Mouse (Mus musculus): ENCODE measurements around the gene Iqschfp. TPM values are rescaled to one million over a fixed set of nuclear protein-coding genes. Genes with fewer than 3 reads are reported as not detected.

Gene Iqschfp
- polyA plus RNA-seq, 1 experiment from 2014 or later = not detected

DNA sequence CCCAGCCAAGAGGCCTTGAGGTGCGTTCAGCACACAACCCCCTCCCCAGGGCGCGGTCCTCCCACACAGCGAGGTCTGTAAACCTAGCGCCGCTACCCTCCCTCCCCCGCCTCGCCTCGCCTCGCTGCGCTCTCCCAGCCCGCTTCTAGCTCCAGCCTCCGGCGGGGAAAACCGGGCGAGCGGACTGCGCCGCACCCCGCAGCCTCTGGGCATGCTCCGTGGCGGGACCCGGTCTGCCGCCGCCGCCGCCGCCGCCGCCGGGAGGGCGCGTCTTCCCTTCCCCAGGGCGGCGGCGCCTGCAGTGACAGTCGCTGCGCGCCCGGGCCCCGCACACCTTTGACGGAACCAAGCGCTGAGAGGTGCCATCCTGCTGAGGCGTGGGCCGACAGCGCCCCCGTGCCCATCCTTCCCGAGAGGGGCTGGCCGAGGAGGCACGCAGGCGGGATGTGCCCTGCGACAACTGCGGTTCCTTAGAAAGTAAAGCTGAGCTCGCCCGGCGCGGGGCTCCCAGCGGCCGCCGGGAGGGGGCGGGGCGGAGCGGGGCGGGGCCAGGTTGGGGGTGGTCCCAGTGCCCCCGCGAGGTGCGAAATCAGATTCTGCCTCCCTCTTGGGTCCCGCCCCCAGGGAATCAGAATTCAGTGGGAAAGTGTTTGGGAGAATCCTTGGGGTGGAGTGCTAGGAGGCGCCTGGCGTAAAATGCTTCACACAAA, 601.7 kb downstream of the Iqschfp start:
- Histone ChIP-seq H3K4me3 (ENCODE audit: low read depth, low read length) (peak overlapping the region; percentile 83), H3K36me3 (ENCODE audit: insufficient read depth, low read length) (no peaks in the 10 kb centered on the region), H3K4me1 (ENCODE audit: insufficient read depth, low read depth, low read length) (peaks cover 7% of the 10 kb centered on the region; the same call in 1 of the 2 replicates), H3K9me3 (ENCODE audit: low read length) (no peaks in the 10 kb centered on the region), H3K4me2 (replicated peaks; ENCODE audit: low read depth, low read length) (peak overlapping the region; percentile 92), H3K27me3 (replicated peaks; ENCODE audit: insufficient read depth, low read length) (no peaks in the 10 kb centered on the region), H3K9ac (replicated peaks; ENCODE audit: low read depth) (peak overlapping the region; percentile 88), H3K27ac (ENCODE audit: low read length) (peak overlapping the region; percentile 99)
- under 1% methylated on average over 40 of the region's 70 CpGs for WGBS
- ATAC-seq (peak; percentile 77), DNase-seq (ENCODE audit: low spot score) (peak; percentile 91)
- TF ChIP-seq EP300 (IDR thresholded peaks at IDR 0.05) (no peak), CTCF (IDR thresholded peaks at IDR 0.05) (peak; percentile 50)

- DNase-seq (ENCODE audit: low spot score) (peak; percentile 54), ATAC-seq (peak; percentile 6; the same call in 1 of the 2 replicates)
- peak overlapping the region; percentile 88 for H3K9ac ChIP-seq (replicated peaks; ENCODE audit: low read depth)
- under 1% methylated on average over 62 of the region's 68 CpGs for WGBS
- H3K4me3 ChIP-seq (ENCODE audit: low read depth, low read length) = peak overlapping the region; percentile 83
- H3K27ac ChIP-seq (ENCODE audit: low read length) = peak overlapping the region; percentile 99
- H3K27me3 ChIP-seq (replicated peaks; ENCODE audit: insufficient read depth, low read length) = no peaks in the 10 kb centered on the region
- peak overlapping the region; percentile 92 for H3K4me2 ChIP-seq (replicated peaks; ENCODE audit: low read depth, low read length)
- no peaks in the 10 kb centered on the region for H3K36me3 ChIP-seq (ENCODE audit: insufficient read depth, low read length)
- peaks cover 7% of the 10 kb centered on the region; the same call in 1 of the 2 replicates for H3K4me1 ChIP-seq (ENCODE audit: insufficient read depth, low read depth, low read length)
- no peak for TF ChIP-seq EP300 (IDR thresholded peaks at IDR 0.05)
- TF ChIP-seq CTCF (IDR thresholded peaks at IDR 0.05) = no peak
- no peaks in the 10 kb centered on the region for H3K9me3 ChIP-seq (ENCODE audit: low read length)
Measured at GRCm38 (mm10) chr3:68494296-68495095, 602.5 kb downstream of the Iqschfp start.

- H3K36me3 ChIP-seq (ENCODE audit: insufficient read depth, low read length) = no peaks in the 10 kb centered on the region
Measured at GRCm38 (mm10) chr3:68495096-68495735, 603.2 kb downstream of the Iqschfp start.

GRCm38 (mm10) chr3:68495736-68496242, 603.8 kb downstream of the Iqschfp start:
- peak overlapping the region; percentile 99; the same call in 1 of the 2 replicates for H3K27ac ChIP-seq (ENCODE audit: low read length)
- peaks cover 7% of the 10 kb centered on the region; the same call in 1 of the 2 replicates for H3K4me1 ChIP-seq (ENCODE audit: insufficient read depth, low read depth, low read length)
- peak overlapping the region; percentile 83 for H3K4me3 ChIP-seq (ENCODE audit: low read depth, low read length)
- peak overlapping the region; percentile 88; the same call in 1 of the 2 replicates for H3K9ac ChIP-seq (replicated peaks; ENCODE audit: low read depth)
- H3K36me3 ChIP-seq (ENCODE audit: insufficient read depth, low read length) = no peaks in the 10 kb centered on the region
- no peaks in the 10 kb centered on the region for H3K27me3 ChIP-seq (replicated peaks; ENCODE audit: insufficient read depth, low read length)
- 7% methylated on average over 9 of the region's 9 CpGs for WGBS
- DNase-seq (ENCODE audit: low spot score) = peak; percentile 50
- H3K9me3 ChIP-seq (ENCODE audit: low read length) = no peaks in the 10 kb centered on the region
- TF ChIP-seq EP300 (IDR thresholded peaks at IDR 0.05) (no peak), CTCF (IDR thresholded peaks at IDR 0.05) (no peak)
- peak overlapping the region; percentile 92 for H3K4me2 ChIP-seq (replicated peaks; ENCODE audit: low read depth, low read length)
- ATAC-seq = no peak

More at GRCm38 (mm10) chr3:68495096-68495735, 603.2 kb downstream of the Iqschfp start:
- H3K27me3 ChIP-seq (replicated peaks; ENCODE audit: insufficient read depth, low read length) = no peaks in the 10 kb centered on the region
- no peaks in the 10 kb centered on the region for H3K9me3 ChIP-seq (ENCODE audit: low read length)
- 3% methylated on average over 34 of the region's 38 CpGs for WGBS
- peak overlapping the region; percentile 88 for H3K9ac ChIP-seq (replicated peaks; ENCODE audit: low read depth)
- peak overlapping the region; percentile 99 for H3K27ac ChIP-seq (ENCODE audit: low read length)
- H3K4me3 ChIP-seq (ENCODE audit: low read depth, low read length) = peak overlapping the region; percentile 83
- ATAC-seq (peak; percentile 11), DNase-seq (ENCODE audit: low spot score) (peak; percentile 78)
- H3K4me2 ChIP-seq (replicated peaks; ENCODE audit: low read depth, low read length) = peak overlapping the region; percentile 92
- H3K4me1 ChIP-seq (ENCODE audit: insufficient read depth, low read depth, low read length) = peaks cover 7% of the 10 kb centered on the region; the same call in 1 of the 2 replicates
- TF ChIP-seq EP300 (IDR thresholded peaks at IDR 0.05) (no peak), CTCF (IDR thresholded peaks at IDR 0.05) (peak; percentile 43)

DNA sequence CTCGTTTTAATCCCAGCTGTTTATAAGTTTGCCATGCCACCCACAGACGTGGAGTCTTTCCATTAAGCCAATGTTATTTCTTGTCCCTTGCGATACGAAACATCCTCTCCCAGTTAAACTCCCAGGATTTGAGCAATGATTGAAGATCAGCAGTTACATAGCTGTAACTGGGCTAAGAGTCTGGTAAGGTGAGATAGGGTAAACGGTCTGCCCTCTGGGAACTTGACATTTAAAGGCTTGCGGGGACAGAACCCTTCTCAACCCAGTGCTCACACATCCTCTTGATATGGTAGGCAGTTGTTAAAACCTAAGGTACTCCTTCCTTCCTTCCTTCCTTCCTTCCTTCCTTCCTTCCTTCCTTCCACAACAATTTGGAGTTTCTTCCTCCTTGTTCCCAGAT, 604.5 kb downstream of the Iqschfp start:
- Histone ChIP-seq H3K27ac (ENCODE audit: low read length) (no peak overlapping the region), H3K27me3 (replicated peaks; ENCODE audit: insufficient read depth, low read length) (no peaks in the 10 kb centered on the region), H3K9me3 (ENCODE audit: low read length) (no peaks in the 10 kb centered on the region), H3K9ac (replicated peaks; ENCODE audit: low read depth) (no peak overlapping the region), H3K4me2 (replicated peaks; ENCODE audit: low read depth, low read length) (peak overlapping the region; percentile 92), H3K36me3 (ENCODE audit: insufficient read depth, low read length) (no peaks in the 10 kb centered on the region), H3K4me1 (ENCODE audit: insufficient read depth, low read depth, low read length) (peaks cover 7% of the 10 kb centered on the region; the same call in 1 of the 2 replicates), H3K4me3 (ENCODE audit: low read depth, low read length) (peak overlapping the region; percentile 83; the same call in 1 of the 2 replicates)
- WGBS = 51% methylated on average over 6 of the region's 6 CpGs
- DNase-seq (ENCODE audit: low spot score) (no peak), ATAC-seq (no peak)
- TF ChIP-seq CTCF (IDR thresholded peaks at IDR 0.05) (no peak), EP300 (IDR thresholded peaks at IDR 0.05) (no peak)

Measured in lung, postnatal 0 days (tissue).